In the genomic region with DNA sequence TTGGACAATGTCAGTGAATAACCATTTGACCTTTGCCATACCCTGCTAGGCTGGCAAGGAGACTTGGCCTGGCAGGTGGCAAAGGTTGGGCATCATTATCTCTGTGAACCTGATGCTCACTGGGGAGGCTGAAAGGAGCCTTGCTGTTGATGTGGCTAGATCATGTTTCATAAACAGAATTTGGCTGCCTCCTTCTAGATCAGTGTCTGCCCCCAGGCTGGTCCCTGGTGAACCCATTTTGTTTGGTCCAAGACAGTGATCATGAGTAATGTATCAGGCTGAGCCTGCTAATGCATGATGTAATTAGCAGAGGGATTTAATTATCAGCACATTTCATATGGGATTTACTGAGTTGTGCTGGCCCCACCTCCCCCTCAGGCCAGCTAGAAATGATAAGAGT, we compare ENCODE assay signal across 20 mouse cellular contexts.
"Had no signal": no experiment of that assay in that cellular context is flagged by ENCODE, and none has a peak within 500 bp of the region (broad histone marks: within the 10 kb centered on the region; RNA-seq: fewer than 3 reads in every experiment).

No protein-coding gene starts in this region.

- H3K36me3 ChIP-seq: kidney, embryonic 15.5 days; limb, embryonic 13.5 days; liver, embryonic 12.5 days; liver, embryonic 15.5 days; lung, embryonic 15.5 days; midbrain, embryonic 10.5 days; midbrain, embryonic 13.5 days had no signal

- ATAC-seq: liver, embryonic 12.5 days; midbrain, embryonic 13.5 days; midbrain, embryonic 16.5 days had no signal

- H3K9me3 ChIP-seq: kidney, embryonic 15.5 days; limb, embryonic 13.5 days; liver, embryonic 12.5 days; liver, embryonic 15.5 days; lung, embryonic 15.5 days; midbrain, embryonic 10.5 days; midbrain, embryonic 13.5 days had no signal

- H3K4me3 ChIP-seq: kidney, embryonic 15.5 days; left cerebral cortex, adult 2 months; limb, embryonic 13.5 days; liver, embryonic 12.5 days; liver, embryonic 15.5 days; lung, embryonic 15.5 days; megakaryocyte, embryonic 14.5 days; midbrain, embryonic 10.5 days; midbrain, embryonic 13.5 days; myocyte had no signal

- H3K27ac ChIP-seq: kidney, embryonic 15.5 days; left cerebral cortex, adult 2 months; limb, embryonic 13.5 days; liver, embryonic 12.5 days; liver, embryonic 15.5 days; lung, embryonic 15.5 days; midbrain, embryonic 10.5 days; midbrain, embryonic 13.5 days had no signal

- H3K4me2 ChIP-seq: kidney, embryonic 15.5 days; limb, embryonic 13.5 days; liver, embryonic 12.5 days; liver, embryonic 15.5 days; lung, embryonic 15.5 days; midbrain, embryonic 13.5 days had no signal

- H3K4me1 ChIP-seq: limb, embryonic 13.5 days; liver, embryonic 12.5 days; liver, embryonic 15.5 days; lung, embryonic 15.5 days; megakaryocyte, embryonic 14.5 days; midbrain, embryonic 10.5 days; midbrain, embryonic 13.5 days had no signal

- H3K9ac ChIP-seq: kidney, embryonic 15.5 days; limb, embryonic 13.5 days; liver, embryonic 12.5 days; liver, embryonic 15.5 days; lung, embryonic 15.5 days; midbrain, embryonic 13.5 days had no signal

- H3K27me3 ChIP-seq: kidney, embryonic 15.5 days; limb, embryonic 13.5 days; liver, embryonic 12.5 days; liver, embryonic 15.5 days; lung, embryonic 15.5 days; megakaryocyte, embryonic 14.5 days; midbrain, embryonic 13.5 days had no signal

- DNase-seq: kidney, postnatal 10 days; kidney, postnatal 36 days; layer of hippocampus, postnatal 36 days; liver; lung, adult 18-20 months; lung, postnatal 10 days; lung, postnatal 36 days; thymus, adult 2 months; thymus, postnatal 25 days had no signal
